Comparison of ENCODE assay signal across 10 mouse cellular contexts in genomic region chr6:90561234-90561781, GRCm38 (mm10). TPM values are rescaled to one million over a fixed set of nuclear protein-coding genes. Genes with fewer than 3 reads are reported as not detected.
A peak's percentile ranks its signal among the peaks of the same experiment; 100 is the strongest.
DNase-seq lines count a peak whose midpoint lies in the region; ATAC-seq and TF ChIP-seq lines count a peak whose summit lies in the region.
"Had no signal": no experiment of that assay in that cellular context is flagged by ENCODE, and none has a peak within 500 bp of the region (broad histone marks: within the 10 kb centered on the region; RNA-seq: fewer than 3 reads in every experiment).

No protein-coding gene starts in this region.

- peak; percentile 40 for TF ChIP-seq CTCF in lung, embryonic 14.5 days (IDR thresholded peaks at IDR 0.05; ENCODE audit: low read depth)
- TF ChIP-seq CTCF in lung, adult 2 months (IDR thresholded peaks at IDR 0.05; ENCODE audit: insufficient read depth, low read length) = no peak

- H3K4me1 ChIP-seq in lung, embryonic 14.5 days (ENCODE audit: insufficient read depth) = no peaks in the 10 kb centered on the region
- H3K4me1 ChIP-seq in lung, adult 2 months (ENCODE audit: control insufficient read depth, insufficient read depth, low read length) = peaks cover 7% of the 10 kb centered on the region; the same call in 1 of the 2 replicates
- peaks cover 4% of the 10 kb centered on the region; the same call in 1 of the 2 replicates for H3K4me1 ChIP-seq in forebrain, embryonic 11.5 days (replicated peaks; ENCODE audit: control insufficient read depth, insufficient read depth, low read length)
- H3K4me1 ChIP-seq: liver, embryonic 15.5 days had no signal

- H3K36me3 ChIP-seq in lung, embryonic 14.5 days (ENCODE audit: insufficient read depth) = no peaks in the 10 kb centered on the region
- H3K36me3 ChIP-seq in forebrain, embryonic 11.5 days (ENCODE audit: control insufficient read depth, insufficient read depth, low read length) = no peaks in the 10 kb centered on the region

- no peak overlapping the region for H3K4me2 ChIP-seq in lung, embryonic 14.5 days
- H3K4me2 ChIP-seq in forebrain, embryonic 11.5 days (ENCODE audit: low read depth, low read length, severe bottlenecking) = no peak overlapping the region
- H3K4me2 ChIP-seq: liver, embryonic 15.5 days had no signal

- 23% methylated on average over 2 of the region's 2 CpGs for WGBS in lung, embryonic 14.5 days
- 38% methylated on average over 2 of the region's 2 CpGs for WGBS in lung, adult 2 months
- 45% methylated on average over 2 of the region's 2 CpGs for WGBS in forebrain, embryonic 11.5 days

- H3K27ac ChIP-seq in lung, embryonic 14.5 days (ENCODE audit: low read depth) = no peak overlapping the region
- H3K27ac ChIP-seq in forebrain, embryonic 11.5 days (ENCODE audit: low read depth, low read length) = 0 out of 2 replicates have a peak overlapping the region, but pooled peaks have one; percentile 7
- H3K27ac ChIP-seq: liver, embryonic 15.5 days had no signal

- no peak for TF ChIP-seq POLR2A in lung, adult 2 months (IDR thresholded peaks at IDR 0.05; ENCODE audit: borderline replicate concordance, extremely low read depth, low read depth, low read length)

- peak; percentile 14 for DNase-seq in lung, embryonic 14.5 days
- no peak for DNase-seq in lung, adult 2 months
- DNase-seq in forebrain, embryonic 11.5 days (ENCODE audit: low spot score) = no peak
- peak; percentile 52 for DNase-seq in lung, postnatal 25 days (ENCODE audit: low spot score)
- DNase-seq in yolk sac, embryonic 10.5 days (ENCODE audit: low spot score) = peak; percentile 58
- DNase-seq in heart, adult 18-20 months = no peak
- no peak for DNase-seq in layer of hippocampus, adult 11-12 months (ENCODE audit: low spot score)
- DNase-seq in cerebellum, postnatal 4 days (ENCODE audit: low spot score in 2 of 2) = no peak
- DNase-seq: gastrocnemius, postnatal 36 days had no signal

- no peaks in the 10 kb centered on the region for H3K27me3 ChIP-seq in lung, embryonic 14.5 days (ENCODE audit: insufficient read depth, low read length)
- no peaks in the 10 kb centered on the region for H3K27me3 ChIP-seq in forebrain, embryonic 11.5 days (ENCODE audit: control insufficient read depth, insufficient read depth, low read length)
- H3K27me3 ChIP-seq: liver, embryonic 15.5 days had no signal

- ATAC-seq in lung, embryonic 14.5 days (ENCODE audit: insufficient read depth) = peak; percentile 41; the same call in 1 of the 2 replicates
- peak; percentile 78 for ATAC-seq in forebrain, embryonic 11.5 days (replicated peaks; ENCODE audit: low FRiP score)

- H3K9ac ChIP-seq in lung, embryonic 14.5 days = no peak overlapping the region
- no peak overlapping the region for H3K9ac ChIP-seq in forebrain, embryonic 11.5 days (ENCODE audit: low read length)
- H3K9ac ChIP-seq: liver, embryonic 15.5 days had no signal

- H3K9me3 ChIP-seq in lung, embryonic 14.5 days (ENCODE audit: low read depth, low read length) = no peaks in the 10 kb centered on the region
- no peaks in the 10 kb centered on the region for H3K9me3 ChIP-seq in forebrain, embryonic 11.5 days (ENCODE audit: control insufficient read depth, low read length)
- H3K9me3 ChIP-seq: liver, embryonic 15.5 days had no signal

- H3K4me3 ChIP-seq in lung, embryonic 14.5 days (ENCODE audit: low read depth, low read length) = no peak overlapping the region
- no peak overlapping the region for H3K4me3 ChIP-seq in lung, adult 2 months (replicated peaks; ENCODE audit: extremely low read depth, low read depth, low read length)
- H3K4me3 ChIP-seq in forebrain, embryonic 11.5 days (ENCODE audit: low read depth, low read length) = no peak overlapping the region
- H3K4me3 ChIP-seq: liver, embryonic 15.5 days had no signal

RNA-seq across cellular contexts. Expression of gene Slc41a3, which starts 43.2 kb away (rescaled TPM):
- 4.7 and 5.4 TPM in 2 replicates for polyA plus RNA-seq in lung, embryonic 14.5 days (2014; fragmentation: Nextera tagmentation; extraction: Ambion mirVana)
- 11.1 and 13.8 TPM in 2 replicates for polyA plus RNA-seq in lung, adult 2 months (2012; rRNA removed)
- 2.2 and 2.4 TPM in 2 replicates for polyA plus RNA-seq in forebrain, embryonic 11.5 days (2014; fragmentation: Nextera tagmentation; extraction: Ambion mirVana)
- 100 to 1,000 TPM; 127 to 149 TPM for total RNA-seq in heart, adult 18-20 months (2021)

Comparison
In these comparisons a context has a peak if more than half of its experiments do, and no peak if none do; other contexts are left out.
1. DNase-seq: peak in lung, embryonic 14.5 days (single experiment), lung, postnatal 25 days (single experiment) and yolk sac, embryonic 10.5 days (single experiment); none in lung, adult 2 months (single experiment), forebrain, embryonic 11.5 days (single experiment), heart, adult 18-20 months (0 of 2), layer of hippocampus, adult 11-12 months (single experiment) and cerebellum, postnatal 4 days (0 of 2).